Mouse (Mus musculus): Measurements from ENCODE around the gene St7l.

DNA sequence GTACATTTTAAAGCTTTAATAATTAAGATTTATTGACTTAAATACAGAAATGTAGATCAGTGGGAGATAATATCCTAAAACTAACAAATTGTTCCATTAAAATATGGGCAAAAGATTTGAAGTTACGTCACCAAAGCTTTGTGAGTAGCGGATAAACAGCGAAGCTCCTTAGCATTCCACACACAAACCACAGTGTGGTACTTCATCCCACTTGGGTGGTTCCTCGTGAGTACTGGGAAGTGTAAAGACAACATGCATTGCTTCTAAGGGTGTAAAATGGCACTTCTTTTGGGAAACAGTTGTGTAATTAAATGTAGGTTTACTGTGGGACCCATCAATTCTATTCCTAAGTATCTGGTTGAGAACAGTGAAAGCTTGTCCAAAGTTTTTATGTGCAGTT, 37.3 kb downstream of the St7l start:
- TF ChIP-seq CTCF (IDR thresholded peaks at IDR 0.05; ENCODE audit: extremely low read depth, insufficient read depth, insufficient read length, insufficient replicate concordance): no peak
- TF ChIP-seq POLR2A (IDR thresholded peaks at IDR 0.05; ENCODE audit: low read depth, low read length): no peak
